14 mouse cellular contexts compared by ENCODE assay signal in the genomic region with DNA sequence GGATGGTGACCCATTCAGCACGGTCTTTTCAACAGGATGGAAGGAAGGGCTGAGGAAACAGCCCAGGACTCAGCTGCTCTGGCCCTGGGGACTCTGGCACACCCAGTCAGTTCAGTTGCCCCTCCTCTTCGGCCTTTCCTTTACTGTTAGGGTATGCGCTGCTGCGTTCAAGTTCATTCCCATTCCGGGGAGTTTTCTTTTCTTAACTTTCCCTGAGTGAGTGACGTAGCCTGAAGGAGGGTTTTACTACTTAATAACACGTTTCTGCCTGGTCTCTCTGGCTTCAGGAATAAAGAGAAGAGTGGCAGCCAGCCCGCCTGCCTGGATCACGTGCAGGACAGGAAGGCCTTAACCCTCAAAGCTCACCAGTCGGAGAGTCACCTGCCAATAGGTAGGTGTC.
A peak's percentile ranks its signal among the peaks of the same experiment; 100 is the strongest.
DNase-seq lines count a peak whose midpoint lies in the region; ATAC-seq and TF ChIP-seq lines count a peak whose summit lies in the region.
"Had no signal": no experiment of that assay in that cellular context is flagged by ENCODE, and none has a peak within 500 bp of the region (broad histone marks: within the 10 kb centered on the region; RNA-seq: fewer than 3 reads in every experiment).

No protein-coding gene starts in this region.

- H3K4me1 ChIP-seq in heart, adult 2 months (ENCODE audit: control insufficient read depth, insufficient read depth, low read length), result peaks cover 9% of the 10 kb centered on the region
- H3K4me1 ChIP-seq in E14TG2a.4 (replicated peaks; ENCODE audit: low read depth, low read length), result peaks cover 72% of the 10 kb centered on the region
- peaks cover 11% of the 10 kb centered on the region for H3K4me1 ChIP-seq in liver, embryonic 16.5 days (ENCODE audit: control insufficient read depth, low read depth, low read length)

- no peaks in the 10 kb centered on the region for H3K9me3 ChIP-seq in E14TG2a.4 (ENCODE audit: low read length)
- no peaks in the 10 kb centered on the region for H3K9me3 ChIP-seq in liver, embryonic 16.5 days (replicated peaks; ENCODE audit: control insufficient read depth, low read length)
- H3K9me3 ChIP-seq: embryonic facial prominence, embryonic 15.5 days; forebrain, embryonic 15.5 days had no signal

- no peak overlapping the region for H3K9ac ChIP-seq in heart, adult 2 months (ENCODE audit: low read depth, low read length)
- no peak overlapping the region for H3K9ac ChIP-seq in liver, embryonic 16.5 days (ENCODE audit: low read depth, low read length)
- H3K9ac ChIP-seq: embryonic facial prominence, embryonic 15.5 days; forebrain, embryonic 15.5 days had no signal

- TF ChIP-seq CTCF in heart, adult 2 months (IDR thresholded peaks at IDR 0.05), result no peak
- no peak for TF ChIP-seq CTCF in E14TG2a.4 (conservative IDR thresholded peaks at IDR 0.05; ENCODE audit: low read length)

- WGBS in heart, adult 2 months, result 50% methylated on average over 10 of the region's 10 CpGs
- WGBS in liver, embryonic 16.5 days (ENCODE audit: insufficient replicate concordance), result 53% methylated on average over 10 of the region's 10 CpGs

- ATAC-seq in liver, embryonic 16.5 days (ENCODE audit: low read depth), result no peak
- ATAC-seq in inflammation-experienced regulatory T-cells, adult 6 months, result no peak
- ATAC-seq: activated CD4-positive, CD25-positive, alpha-beta regulatory T cell, adult 4 months; forebrain, embryonic 15.5 days had no signal

- no peak for TF ChIP-seq EP300 in heart, adult 2 months (IDR thresholded peaks at IDR 0.05; ENCODE audit: insufficient read depth, low read depth, low read length)

- peak in 1 of 2 experiments; percentile 21 for DNase-seq in heart, adult 2 months
- no peak for DNase-seq in heart, postnatal 25 days (ENCODE audit: low spot score)
- peak; percentile 41 for DNase-seq in kidney, postnatal 14 days
- no peak for DNase-seq in cerebellum, postnatal 25 days
- DNase-seq in embryo, embryonic 10.5 days (ENCODE audit: low spot score), result no peak
- DNase-seq: cerebellum, postnatal 36 days; gastrocnemius, postnatal 25 days; thymus, postnatal 25 days had no signal

- H3K27ac ChIP-seq in heart, adult 2 months, result peak overlapping the region; percentile 47
- H3K27ac ChIP-seq in liver, embryonic 16.5 days (ENCODE audit: low read length), result peak overlapping the region; percentile 42
- H3K27ac ChIP-seq: embryonic facial prominence, embryonic 15.5 days; forebrain, embryonic 15.5 days had no signal

- no peak for TF ChIP-seq POLR2A in heart, adult 2 months (IDR thresholded peaks at IDR 0.05; ENCODE audit: insufficient read depth, low read depth, low read length)

- intact Hi-C loops in heart, adult 2 months (cut with DNase I), result loop anchor here (10.0 kb wide), 1 partner anchor 274 kb away; no protein-coding TSS in a partner anchor
- intact Hi-C loops in heart, postnatal 25 days (cut with DNase I), result loop anchor here (5.0 kb wide), 1 partner anchor 106 kb away; the partner anchor contains the start of gene Fnbp1l

- H3K27me3 ChIP-seq in heart, adult 2 months (ENCODE audit: control insufficient read depth, insufficient read depth, low read length), result no peaks in the 10 kb centered on the region
- H3K27me3 ChIP-seq in E14TG2a.4 (ENCODE audit: insufficient read depth, low read length), result no peaks in the 10 kb centered on the region
- no peaks in the 10 kb centered on the region for H3K27me3 ChIP-seq in liver, embryonic 16.5 days (ENCODE audit: control insufficient read depth, insufficient read depth, low read depth, low read length)
- H3K27me3 ChIP-seq: embryonic facial prominence, embryonic 15.5 days; forebrain, embryonic 15.5 days had no signal

- H3K36me3 ChIP-seq in heart, adult 2 months (ENCODE audit: control insufficient read depth, insufficient read depth, low read length), result no peaks in the 10 kb centered on the region
- H3K36me3 ChIP-seq in E14TG2a.4 (ENCODE audit: insufficient read depth, low read length), result peaks cover 55% of the 10 kb centered on the region
- no peaks in the 10 kb centered on the region for H3K36me3 ChIP-seq in liver, embryonic 16.5 days (ENCODE audit: control insufficient read depth, insufficient read depth)
- H3K36me3 ChIP-seq: forebrain, embryonic 15.5 days had no signal

- no peaks in the 10 kb centered on the region for H3K79me2 ChIP-seq in heart, adult 2 months (replicated peaks; ENCODE audit: control insufficient read depth, insufficient read depth, low read length)

- H3K4me3 ChIP-seq in heart, adult 2 months, result no peak overlapping the region
- H3K4me3 ChIP-seq in E14TG2a.4 (replicated peaks; ENCODE audit: low read length), result peak overlapping the region; percentile 43
- no peak overlapping the region for H3K4me3 ChIP-seq in liver, embryonic 16.5 days (ENCODE audit: low read depth, low read length)
- H3K4me3 ChIP-seq: embryonic facial prominence, embryonic 15.5 days; forebrain, embryonic 15.5 days had no signal

- H3K4me2 ChIP-seq in liver, embryonic 16.5 days (ENCODE audit: low read depth, low read length), result no peak overlapping the region
- H3K4me2 ChIP-seq: embryonic facial prominence, embryonic 15.5 days; forebrain, embryonic 15.5 days had no signal
